Mouse (Mus musculus) mouse trophoblast stem cell (cell line): Measurements from ENCODE around the gene Dlgap3.

Source experiments
- in situ Hi-C, 2 experiments: fragments of 300-500 bp; cut with MseI, MboI; formaldehyde crosslinking; loops; 2 replicates in 1 of 2; 3 replicates in 1 of 2; pipeline ENCODE4 v1.15.1; 2025

Gene Dlgap3

DNA sequence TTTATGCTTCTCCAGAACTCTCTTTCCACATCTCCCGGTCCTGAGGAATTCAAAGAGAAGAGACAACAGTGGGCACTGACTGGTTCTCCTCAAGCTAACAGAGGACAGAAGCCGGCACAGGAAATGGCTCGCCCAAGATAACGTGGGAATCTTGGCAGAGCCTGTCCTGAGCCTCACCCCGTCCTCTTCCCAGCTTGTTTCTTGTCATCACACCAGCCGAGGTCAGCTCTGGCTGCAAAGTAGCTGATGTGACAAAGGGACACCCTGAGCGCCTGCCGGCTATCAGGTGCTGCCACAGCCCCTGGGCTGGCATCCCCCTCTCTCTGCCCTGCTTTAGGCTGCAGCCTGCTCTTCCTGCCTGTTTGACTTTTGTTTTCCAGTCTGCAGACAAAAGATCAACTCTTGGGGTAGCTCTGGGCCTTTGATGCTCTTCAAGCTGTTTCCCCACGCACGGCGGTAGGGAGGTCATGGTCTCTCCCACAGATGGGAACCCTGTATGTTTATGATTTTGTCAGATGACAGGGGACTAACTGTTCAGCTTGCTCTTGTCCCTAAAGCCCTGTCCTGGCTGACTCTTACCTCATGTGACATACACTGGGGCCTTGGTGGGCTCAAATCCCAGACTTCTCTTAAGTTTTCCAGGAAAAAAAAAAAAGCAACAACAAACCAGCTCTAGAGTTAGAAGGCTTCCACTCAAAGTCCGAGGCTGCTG lies 89.3 kb downstream of the Dlgap3 start:
- in situ Hi-C loops, result no loop called here

DNA sequence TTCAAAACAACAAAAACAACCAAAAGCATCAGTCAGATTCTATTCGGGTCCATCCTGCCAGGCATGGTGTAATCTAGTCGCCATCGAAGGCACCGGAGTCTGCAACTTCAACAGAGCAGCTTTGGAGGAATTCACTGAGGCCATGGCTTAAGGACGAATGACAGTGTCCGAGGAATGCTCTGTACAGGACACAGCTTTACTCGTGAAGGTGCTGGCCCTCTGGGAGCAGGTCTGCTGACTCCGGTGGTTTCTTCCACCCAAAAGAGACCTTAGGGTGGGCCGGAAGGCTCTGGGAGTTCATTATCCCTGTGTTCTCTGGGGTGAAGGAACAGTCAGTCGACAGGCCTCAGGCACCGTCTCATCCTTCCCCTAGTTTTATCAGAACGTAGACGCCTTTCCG lies 92.6 kb downstream of the Dlgap3 start:
- in situ Hi-C loops, result no loop called here

DNA sequence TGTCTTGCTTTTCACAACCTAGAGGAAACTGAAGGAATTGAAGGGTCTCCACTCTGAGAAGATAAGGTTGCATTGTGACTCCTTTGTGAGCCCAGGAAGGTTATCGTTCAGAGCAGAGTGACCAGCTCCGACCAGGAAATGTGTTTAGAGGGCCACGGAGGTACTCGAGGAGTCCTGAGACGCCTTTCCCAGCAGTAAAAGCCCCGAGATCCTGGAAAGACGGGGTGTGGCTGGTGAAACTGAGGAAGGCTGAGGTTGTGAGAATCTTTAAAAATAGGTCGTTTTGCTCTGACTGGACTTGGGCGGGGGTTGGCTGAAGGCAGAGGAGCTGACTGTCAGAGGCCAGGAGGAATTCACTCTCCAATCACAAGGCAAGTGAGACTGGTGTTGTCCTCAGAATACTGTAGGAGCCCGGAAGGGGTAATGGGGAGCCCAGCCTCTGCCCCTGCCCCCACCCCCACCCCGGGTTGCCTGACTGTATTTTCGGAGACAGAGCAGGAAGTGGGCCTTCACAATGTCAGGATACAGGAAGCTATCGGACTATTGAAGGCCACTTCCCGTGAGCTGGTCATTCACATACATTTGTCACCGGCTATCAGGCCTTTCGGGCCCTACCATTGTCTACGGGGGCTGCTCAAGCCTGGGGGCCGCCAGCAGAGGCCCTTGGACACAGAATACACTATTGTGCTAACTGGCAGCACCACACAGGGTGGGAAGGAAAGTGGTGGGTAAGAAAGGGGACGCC lies 94.6 kb downstream of the Dlgap3 start:
- in situ Hi-C loops, result no loop called here

DNA sequence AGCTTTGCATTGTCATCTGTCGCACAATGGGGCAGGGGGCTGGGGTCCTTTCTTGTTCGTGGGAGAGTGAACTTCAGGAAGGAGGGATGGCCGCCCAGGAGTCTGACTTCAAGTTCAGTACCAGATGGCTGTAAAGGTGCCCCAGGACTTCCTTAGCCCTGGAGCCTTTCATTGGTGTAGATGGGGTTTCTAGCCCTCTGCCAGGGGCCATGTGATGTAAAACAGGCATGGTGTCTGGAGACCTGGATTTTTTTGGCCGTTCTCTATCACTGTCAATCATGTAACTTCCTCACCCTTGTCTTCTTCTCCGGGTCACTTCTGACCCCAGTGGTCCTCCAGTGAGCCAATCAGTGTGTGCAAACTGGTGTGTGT lies 95.2 kb downstream of the Dlgap3 start:
- in situ Hi-C loops, result no loop called here

DNA sequence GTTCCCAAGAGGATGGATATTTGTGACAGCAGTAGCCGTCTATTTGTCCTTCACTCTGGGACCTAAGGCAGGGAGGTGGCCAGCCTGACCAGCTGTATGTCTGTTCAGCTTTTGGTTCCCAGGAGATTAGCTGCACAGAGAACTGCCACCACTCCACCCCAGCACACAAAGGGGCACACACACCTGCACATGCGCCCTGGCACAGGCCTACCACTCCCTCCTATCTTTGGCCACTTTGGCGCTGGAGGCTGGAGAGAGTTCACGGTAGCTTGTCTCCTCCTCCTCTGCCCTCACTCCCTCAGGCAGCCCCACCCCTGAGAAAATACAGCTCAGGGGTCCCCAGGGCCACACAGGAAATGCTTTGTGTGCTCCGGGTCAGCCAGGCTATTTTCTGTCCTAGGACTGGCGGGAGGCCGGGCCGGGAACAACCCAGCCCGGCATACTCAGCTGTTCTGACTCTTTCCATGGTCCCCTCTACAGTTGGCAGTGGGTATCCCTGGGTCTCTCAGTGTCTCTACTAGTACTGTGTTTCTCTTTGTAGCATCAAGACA lies 109.5 kb downstream of the Dlgap3 start:
- in situ Hi-C loops, result no loop called here

DNA sequence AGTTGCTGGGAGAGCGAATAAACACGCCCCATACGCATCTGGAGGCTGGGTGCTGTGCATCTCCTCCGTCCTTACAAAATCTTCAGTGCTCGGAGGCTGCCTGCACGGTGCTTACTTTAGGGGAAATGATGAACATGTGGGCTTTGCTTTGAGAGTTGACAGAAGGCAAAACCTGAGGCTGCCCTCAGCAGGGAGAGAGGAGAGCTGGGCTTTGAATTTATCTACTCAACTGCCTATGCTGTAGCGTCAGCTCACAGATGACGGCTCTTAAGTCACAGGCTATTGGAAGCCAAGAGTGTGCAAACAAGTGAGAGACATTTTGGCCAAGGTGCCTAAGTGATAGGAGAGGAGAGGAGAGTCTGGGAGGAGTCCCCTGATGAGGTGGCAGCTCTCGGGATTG lies 110.2 kb downstream of the Dlgap3 start:
- in situ Hi-C loops, result no loop called here
